In genomic region chr4:127421927-127422450, GRCm38 (mm10) we compare ENCODE assay signal across 16 mouse cellular contexts.
A peak's percentile ranks its signal among the peaks of the same experiment; 100 is the strongest.
DNase-seq lines count a peak whose midpoint lies in the region; ATAC-seq lines count a peak whose summit lies in the region.
"Had no signal": no experiment of that assay in that cellular context is flagged by ENCODE, and none has a peak within 500 bp of the region (broad histone marks: within the 10 kb centered on the region; RNA-seq: fewer than 3 reads in every experiment).

No protein-coding gene starts in this region.

- intact Hi-C loops in left cerebral cortex, postnatal 4 days (cut with DNase I), result no loop called here

- DNase-seq in cerebellum, adult 11 months, result peak; percentile 17
- DNase-seq in cerebellum, postnatal 4 days (ENCODE audit: low spot score in 2 of 2), result no peak
- DNase-seq in left cerebral cortex, postnatal 4 days, result peak; percentile 44
- no peak for DNase-seq in left cerebral cortex, adult 18-20 months (ENCODE audit: low spot score in 2 of 2)
- peak; percentile 51 to 53 for DNase-seq in cerebellum, postnatal 36 days
- DNase-seq in heart, adult 8-10 months (ENCODE audit: low spot score), result no peak
- DNase-seq in thymus, postnatal 14 days, result no peak
- DNase-seq: adrenal gland, postnatal 10 days; gastrocnemius, adult 2 months; gastrocnemius, postnatal 25 days; heart, adult 11 months; heart, postnatal 14 days; kidney, adult 2 months had no signal

- peak; percentile 57 for ATAC-seq in megakaryocyte progenitor cell, adult 5-6 weeks (replicated peaks; ENCODE audit: poor library complexity)
- ATAC-seq: forebrain, embryonic 16.5 days; intestine, embryonic 16.5 days had no signal

Comparison
In these comparisons a context has a peak if more than half of its experiments do, and no peak if none do; other contexts are left out.
1. DNase-seq: peak in cerebellum, adult 11 months (single experiment), left cerebral cortex, postnatal 4 days (single experiment) and cerebellum, postnatal 36 days (2 of 2); none in cerebellum, postnatal 4 days (0 of 2), left cerebral cortex, adult 18-20 months (0 of 2), heart, adult 8-10 months (single experiment) and thymus, postnatal 14 days (single experiment).